Mouse (Mus musculus): ENCODE data around the gene Usb1. TPM values are rescaled to one million over a fixed set of nuclear protein-coding genes. Genes with fewer than 3 reads are reported as not detected.

Usb1 gene
- polyA plus RNA-seq, 1 experiment from 2014 or later = 43.0 TPM

- no peaks in the 10 kb centered on the region for H3K27me3 ChIP-seq (ENCODE audit: control insufficient read depth, insufficient read depth, low read length)
These were observed 19.2 kb upstream of the Usb1 start for GRCm38 (mm10) chr8:95312836-95313235.

GRCm38 (mm10) chr8:95313857-95314256 lies 18.2 kb upstream of the Usb1 start:
- 85% methylated on average over 6 of the region's 6 CpGs for WGBS
- no peaks in the 10 kb centered on the region for H3K4me1 ChIP-seq (ENCODE audit: control insufficient read depth, insufficient read depth, low read length)
- H3K27me3 ChIP-seq (ENCODE audit: control insufficient read depth, insufficient read depth, low read length) = no peaks in the 10 kb centered on the region
- H3K4me2 ChIP-seq (ENCODE audit: low read depth, severe bottlenecking) = no peak overlapping the region
- H3K9me3 ChIP-seq (ENCODE audit: control insufficient read depth, low read length) = no peaks in the 10 kb centered on the region
- H3K27ac ChIP-seq (replicated peaks; ENCODE audit: low read depth, low read length) = no peak overlapping the region
- H3K36me3 ChIP-seq (ENCODE audit: control insufficient read depth, insufficient read depth, low read length) = no peaks in the 10 kb centered on the region
- ATAC-seq (ENCODE audit: insufficient number of reproducible peaks, low FRiP score, low TSS enrichment, low read depth) (no peak), DNase-seq (ENCODE audit: low spot score) (no peak)
- no peak overlapping the region for H3K9ac ChIP-seq (ENCODE audit: low read length)
- no peak overlapping the region for H3K4me3 ChIP-seq (ENCODE audit: low read depth, low read length)

More at GRCm38 (mm10) chr8:95312836-95313235, 19.2 kb upstream of the Usb1 start:
- H3K4me2 ChIP-seq (ENCODE audit: low read depth, severe bottlenecking) = no peak overlapping the region
- DNase-seq (ENCODE audit: low spot score) (no peak), ATAC-seq (ENCODE audit: insufficient number of reproducible peaks, low FRiP score, low TSS enrichment, low read depth) (no peak)
- no peak overlapping the region for H3K9ac ChIP-seq (ENCODE audit: low read length)
- no peak overlapping the region for H3K4me3 ChIP-seq (ENCODE audit: low read depth, low read length)
- no peaks in the 10 kb centered on the region for H3K9me3 ChIP-seq (ENCODE audit: control insufficient read depth, low read length)
- no peak overlapping the region for H3K27ac ChIP-seq (replicated peaks; ENCODE audit: low read depth, low read length)
- H3K36me3 ChIP-seq (ENCODE audit: control insufficient read depth, insufficient read depth, low read length) = no peaks in the 10 kb centered on the region
- 70% methylated on average over 18 of the region's 18 CpGs for WGBS
- no peaks in the 10 kb centered on the region for H3K4me1 ChIP-seq (ENCODE audit: control insufficient read depth, insufficient read depth, low read length)

DNA sequence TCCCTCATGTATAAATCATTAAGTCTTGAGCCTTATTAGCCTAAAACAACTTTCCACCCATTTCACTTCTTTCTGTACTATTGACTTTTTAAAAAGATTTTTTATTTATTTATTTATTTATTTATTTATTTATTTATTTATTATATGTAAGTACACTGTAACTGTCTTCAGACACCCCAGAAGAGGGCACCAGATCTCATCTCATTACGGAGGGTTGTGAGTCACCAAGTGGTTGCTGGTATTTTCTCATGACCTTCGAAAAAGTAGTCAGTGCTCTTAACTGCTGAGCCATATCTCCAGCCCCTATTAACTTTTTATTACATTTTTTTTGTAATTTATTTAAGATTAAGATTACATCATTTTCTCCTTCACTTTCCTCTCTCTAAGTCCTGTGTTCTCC lies 17.4 kb upstream of the Usb1 start:
- no peak overlapping the region for H3K27ac ChIP-seq (replicated peaks; ENCODE audit: low read depth, low read length)
- WGBS = 84% methylated on average over 2 of the region's 2 CpGs
- H3K4me2 ChIP-seq (ENCODE audit: low read depth, severe bottlenecking) = no peak overlapping the region
- no peak overlapping the region for H3K9ac ChIP-seq (ENCODE audit: low read length)
- no peaks in the 10 kb centered on the region for H3K27me3 ChIP-seq (ENCODE audit: control insufficient read depth, insufficient read depth, low read length)
- DNase-seq (ENCODE audit: low spot score) (no peak), ATAC-seq (ENCODE audit: insufficient number of reproducible peaks, low FRiP score, low TSS enrichment, low read depth) (no peak)
- H3K4me1 ChIP-seq (ENCODE audit: control insufficient read depth, insufficient read depth, low read length) = no peaks in the 10 kb centered on the region
- H3K4me3 ChIP-seq (ENCODE audit: low read depth, low read length) = no peak overlapping the region
- H3K36me3 ChIP-seq (ENCODE audit: control insufficient read depth, insufficient read depth, low read length) = no peaks in the 10 kb centered on the region
- no peaks in the 10 kb centered on the region for H3K9me3 ChIP-seq (ENCODE audit: control insufficient read depth, low read length)

DNA sequence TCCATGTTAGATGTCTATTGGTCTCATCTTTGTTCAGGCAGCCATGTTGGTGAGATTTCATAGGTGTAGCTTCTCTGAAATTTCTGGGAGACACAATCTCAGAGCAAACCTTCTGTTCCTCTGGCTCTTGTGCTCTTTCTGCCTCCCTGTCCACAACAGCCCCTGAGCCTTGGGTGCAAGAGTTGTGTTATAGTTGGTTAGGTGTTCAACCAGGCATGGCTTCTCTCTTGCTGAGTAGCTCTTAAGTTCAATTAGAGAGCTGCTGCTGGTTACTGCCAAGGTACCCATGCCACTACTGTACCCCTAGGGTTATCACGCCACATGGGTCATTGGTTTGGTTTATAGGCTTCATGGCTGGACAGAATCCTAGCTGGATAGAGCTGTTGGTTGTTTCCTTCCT lies 16.7 kb upstream of the Usb1 start:
- no peaks in the 10 kb centered on the region for H3K9me3 ChIP-seq (ENCODE audit: control insufficient read depth, low read length)
- no peaks in the 10 kb centered on the region for H3K27me3 ChIP-seq (ENCODE audit: control insufficient read depth, insufficient read depth, low read length)
- no peak for ATAC-seq (ENCODE audit: insufficient number of reproducible peaks, low FRiP score, low TSS enrichment, low read depth)
- DNase-seq (ENCODE audit: low spot score) = no peak
- no peak overlapping the region for H3K27ac ChIP-seq (replicated peaks; ENCODE audit: low read depth, low read length)
- no peak overlapping the region for H3K4me2 ChIP-seq (ENCODE audit: low read depth, severe bottlenecking)
- no peaks in the 10 kb centered on the region for H3K36me3 ChIP-seq (ENCODE audit: control insufficient read depth, insufficient read depth, low read length)
- H3K4me3 ChIP-seq (ENCODE audit: low read depth, low read length) = no peak overlapping the region
- H3K9ac ChIP-seq (ENCODE audit: low read length) = no peak overlapping the region
- H3K4me1 ChIP-seq (ENCODE audit: control insufficient read depth, insufficient read depth, low read length) = 0 out of 2 replicates have a peak, but pooled peaks cover under 1% of the 10 kb centered on the region
- 94% methylated on average over 1 of the region's 1 CpGs for whole genome bisulfite sequencing

- no peaks in the 10 kb centered on the region for H3K27me3 ChIP-seq (ENCODE audit: control insufficient read depth, insufficient read depth, low read length)
- H3K36me3 ChIP-seq (ENCODE audit: control insufficient read depth, insufficient read depth, low read length) = peaks cover 1% of the 10 kb centered on the region; the same call in 1 of the 2 replicates
- H3K9ac ChIP-seq (ENCODE audit: low read length) = peak overlapping the region; percentile 44
- H3K4me2 ChIP-seq (ENCODE audit: low read depth, severe bottlenecking) = peak overlapping the region; percentile 85
- 3% methylated on average over 41 of the region's 41 CpGs for WGBS
- H3K4me3 ChIP-seq (ENCODE audit: low read depth, low read length) = peak overlapping the region; percentile 38
- DNase-seq (ENCODE audit: low spot score) (peak; percentile 81), ATAC-seq (ENCODE audit: insufficient number of reproducible peaks, low FRiP score, low TSS enrichment, low read depth) (peak; percentile 67)
- 0 out of 2 replicates have a peak, but pooled peaks cover 5% of the 10 kb centered on the region for H3K4me1 ChIP-seq (ENCODE audit: control insufficient read depth, insufficient read depth, low read length)
- H3K9me3 ChIP-seq (ENCODE audit: control insufficient read depth, low read length) = no peaks in the 10 kb centered on the region
- H3K27ac ChIP-seq (replicated peaks; ENCODE audit: low read depth, low read length) = no peak overlapping the region
These were observed 11.6 kb upstream of the Usb1 start for GRCm38 (mm10) chr8:95320224-95321139.

- Histone ChIP-seq H3K27ac (replicated peaks; ENCODE audit: low read depth, low read length) (no peak overlapping the region), H3K27me3 (ENCODE audit: control insufficient read depth, insufficient read depth, low read length) (no peaks in the 10 kb centered on the region), H3K4me3 (ENCODE audit: low read depth, low read length) (no peak overlapping the region), H3K9ac (ENCODE audit: low read length) (no peak overlapping the region), H3K36me3 (ENCODE audit: control insufficient read depth, insufficient read depth, low read length) (peaks cover 11% of the 10 kb centered on the region), H3K9me3 (ENCODE audit: control insufficient read depth, low read length) (no peaks in the 10 kb centered on the region), H3K4me2 (ENCODE audit: low read depth, severe bottlenecking) (no peak overlapping the region), H3K4me1 (ENCODE audit: control insufficient read depth, insufficient read depth, low read length) (0 out of 2 replicates have a peak, but pooled peaks cover 5% of the 10 kb centered on the region)
- no peak for DNase-seq (ENCODE audit: low spot score)
- ATAC-seq (ENCODE audit: insufficient number of reproducible peaks, low FRiP score, low TSS enrichment, low read depth) = no peak
- 83% methylated on average over 3 of the region's 3 CpGs for WGBS
These were observed 8.9 kb upstream of the Usb1 start for GRCm38 (mm10) chr8:95323201-95323600.

DNA sequence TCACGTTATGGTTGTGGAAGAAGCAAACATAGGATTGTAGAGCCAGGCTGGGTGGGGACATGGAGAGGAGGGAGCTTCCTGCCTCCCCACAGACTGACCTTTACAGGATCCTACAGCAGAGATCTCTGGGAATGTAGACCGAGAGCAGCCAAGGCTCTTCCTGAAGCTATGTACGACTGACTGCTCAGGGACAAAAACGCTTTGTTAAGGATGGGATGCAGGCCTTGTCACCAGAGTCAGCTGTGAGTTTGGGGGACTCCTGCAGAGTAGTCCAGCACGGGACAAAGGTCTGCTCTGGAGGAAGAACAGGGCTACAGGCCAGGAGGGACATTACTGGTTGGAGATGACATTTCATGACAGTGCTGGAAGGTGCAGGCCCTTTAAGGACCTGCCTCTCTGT lies 7.4 kb upstream of the Usb1 start:
- H3K27ac ChIP-seq (replicated peaks; ENCODE audit: low read depth, low read length) = no peak overlapping the region
- 80% methylated on average over 5 of the region's 5 CpGs for WGBS
- no peak overlapping the region for H3K9ac ChIP-seq (ENCODE audit: low read length)
- 0 out of 2 replicates have a peak, but pooled peaks cover 5% of the 10 kb centered on the region for H3K4me1 ChIP-seq (ENCODE audit: control insufficient read depth, insufficient read depth, low read length)
- ATAC-seq (ENCODE audit: insufficient number of reproducible peaks, low FRiP score, low TSS enrichment, low read depth) (no peak), DNase-seq (ENCODE audit: low spot score) (no peak)
- no peak overlapping the region for H3K4me2 ChIP-seq (ENCODE audit: low read depth, severe bottlenecking)
- peaks cover 24% of the 10 kb centered on the region for H3K36me3 ChIP-seq (ENCODE audit: control insufficient read depth, insufficient read depth, low read length)
- no peak overlapping the region for H3K4me3 ChIP-seq (ENCODE audit: low read depth, low read length)
- no peaks in the 10 kb centered on the region for H3K9me3 ChIP-seq (ENCODE audit: control insufficient read depth, low read length)
- H3K27me3 ChIP-seq (ENCODE audit: control insufficient read depth, insufficient read depth, low read length) = no peaks in the 10 kb centered on the region

- Histone ChIP-seq H3K36me3 (ENCODE audit: control insufficient read depth, insufficient read depth, low read length) (peaks cover 24% of the 10 kb centered on the region), H3K4me1 (ENCODE audit: control insufficient read depth, insufficient read depth, low read length) (peaks cover 9% of the 10 kb centered on the region), H3K9ac (ENCODE audit: low read length) (no peak overlapping the region), H3K27ac (replicated peaks; ENCODE audit: low read depth, low read length) (no peak overlapping the region), H3K27me3 (ENCODE audit: control insufficient read depth, insufficient read depth, low read length) (no peaks in the 10 kb centered on the region), H3K4me3 (ENCODE audit: low read depth, low read length) (no peak overlapping the region), H3K9me3 (ENCODE audit: control insufficient read depth, low read length) (no peaks in the 10 kb centered on the region), H3K4me2 (ENCODE audit: low read depth, severe bottlenecking) (no peak overlapping the region)
- ATAC-seq (ENCODE audit: insufficient number of reproducible peaks, low FRiP score, low TSS enrichment, low read depth) (no peak), DNase-seq (ENCODE audit: low spot score) (no peak)
- 87% methylated on average over 5 of the region's 5 CpGs for WGBS
These were observed 5.3 kb upstream of the Usb1 start for GRCm38 (mm10) chr8:95326822-95327221.

Measured in limb, embryonic 11.5 days (tissue).